Mouse (Mus musculus): ENCODE data around the gene E2f8. TPM values are rescaled to one million over a fixed set of nuclear protein-coding genes. Genes with fewer than 3 reads are reported as not detected.
A peak's percentile ranks its signal among the peaks of the same experiment; 100 is the strongest.

The E2f8 gene
- total RNA-seq, 1 experiment, result 12.1 TPM

- Histone ChIP-seq H3K4me3 (ENCODE audit: insufficient read depth in 1 of 2, low read depth in 1 of 2, low read length in 2 of 2, poor library complexity in 1 of 2, severe bottlenecking in 1 of 2) (no peak overlapping the region), H3K9me3 (ENCODE audit: control insufficient read depth, insufficient read depth, low read depth, low read length) (no peaks in the 10 kb centered on the region), H3K4me1 (ENCODE audit: control insufficient read depth in 2 of 2, insufficient read depth in 2 of 2, low read length in 2 of 2, poor library complexity in 1 of 2) (peaks cover 0 to 4% of the 10 kb centered on the region in 2 experiments; a peak in 1 of 4 replicates), H3K36me3 (ENCODE audit: control insufficient read depth, insufficient read depth, low read length, poor library complexity, severe bottlenecking) (no peaks in the 10 kb centered on the region), H3K27ac (ENCODE audit: insufficient read depth, low read depth, low read length, poor library complexity, severe bottlenecking) (no peak overlapping the region), H3K9ac (ENCODE audit: insufficient read depth, low read depth, low read length, poor library complexity, severe bottlenecking) (no peak overlapping the region)
- no peak for TF ChIP-seq MAFK (IDR thresholded peaks at IDR 0.05; ENCODE audit: insufficient read depth, low read depth, low read length)
- no peak for TF ChIP-seq ZC3H11A (IDR thresholded peaks at IDR 0.05; ENCODE audit: borderline replicate concordance, low read depth, low read length)
- no peak for TF ChIP-seq CHD2 (IDR thresholded peaks at IDR 0.05; ENCODE audit: low read depth, low read length)
- no peak for TF ChIP-seq ZNF384 (IDR thresholded peaks at IDR 0.05; ENCODE audit: low read depth, low read length)
- no peak for TF ChIP-seq HCFC1 (IDR thresholded peaks at IDR 0.05; ENCODE audit: borderline replicate concordance, insufficient read depth, low read length)
- no peak for DNase-seq (ENCODE audit: low read depth, low spot score)
- in situ Hi-C loops (cut with MboI; ENCODE audit: low sequenced_read_pairs in 2 of 2, unreplicated experiment in 2 of 2), result no loop called here
These were observed 42.2 kb upstream of the E2f8 start for GRCm38 (mm10) chr7:48923620-48924019.

GRCm38 (mm10) chr7:48918389-48918788, 37.0 kb upstream of the E2f8 start:
- Histone ChIP-seq H3K36me3 (ENCODE audit: control insufficient read depth, insufficient read depth, low read length, poor library complexity, severe bottlenecking) (no peaks in the 10 kb centered on the region), H3K4me3 (ENCODE audit: insufficient read depth in 1 of 2, low read depth in 1 of 2, low read length in 2 of 2, poor library complexity in 1 of 2, severe bottlenecking in 1 of 2) (no peak overlapping the region), H3K4me1 (ENCODE audit: control insufficient read depth in 2 of 2, insufficient read depth in 2 of 2, low read length in 2 of 2, poor library complexity in 1 of 2) (peaks cover 3 to 13% of the 10 kb centered on the region in 2 experiments; a peak in 1 of 4 replicates), H3K27ac (ENCODE audit: insufficient read depth, low read depth, low read length, poor library complexity, severe bottlenecking) (peak overlapping the region; percentile 10; the same call in 1 of the 2 replicates), H3K9ac (ENCODE audit: insufficient read depth, low read depth, low read length, poor library complexity, severe bottlenecking) (no peak overlapping the region), H3K9me3 (ENCODE audit: control insufficient read depth, insufficient read depth, low read depth, low read length) (no peaks in the 10 kb centered on the region)
- DNase-seq (ENCODE audit: low read depth, low spot score), result no peak
- in situ Hi-C loops (cut with MboI; ENCODE audit: low sequenced_read_pairs in 2 of 2, unreplicated experiment in 2 of 2), result no loop called here
- TF ChIP-seq ZC3H11A (IDR thresholded peaks at IDR 0.05; ENCODE audit: borderline replicate concordance, low read depth, low read length) (no peak), HCFC1 (IDR thresholded peaks at IDR 0.05; ENCODE audit: borderline replicate concordance, insufficient read depth, low read length) (no peak), MAFK (IDR thresholded peaks at IDR 0.05; ENCODE audit: insufficient read depth, low read depth, low read length) (no peak), CHD2 (IDR thresholded peaks at IDR 0.05; ENCODE audit: low read depth, low read length) (no peak), ZNF384 (IDR thresholded peaks at IDR 0.05; ENCODE audit: low read depth, low read length) (no peak)

- H3K9ac ChIP-seq (ENCODE audit: insufficient read depth, low read depth, low read length, poor library complexity, severe bottlenecking), result no peak overlapping the region
- in situ Hi-C loops (cut with MboI; ENCODE audit: low sequenced_read_pairs in 2 of 2, unreplicated experiment in 2 of 2), result no loop called here
- H3K4me1 ChIP-seq (ENCODE audit: control insufficient read depth in 2 of 2, insufficient read depth in 2 of 2, low read length in 2 of 2, poor library complexity in 1 of 2), result peaks cover 3 to 13% of the 10 kb centered on the region in 2 experiments; a peak in 1 of 4 replicates
- TF ChIP-seq ZC3H11A (IDR thresholded peaks at IDR 0.05; ENCODE audit: borderline replicate concordance, low read depth, low read length), result no peak
- TF ChIP-seq HCFC1 (IDR thresholded peaks at IDR 0.05; ENCODE audit: borderline replicate concordance, insufficient read depth, low read length), result no peak
- TF ChIP-seq CHD2 (IDR thresholded peaks at IDR 0.05; ENCODE audit: low read depth, low read length), result no peak
- TF ChIP-seq MAFK (IDR thresholded peaks at IDR 0.05; ENCODE audit: insufficient read depth, low read depth, low read length), result no peak
- no peak for TF ChIP-seq ZNF384 (IDR thresholded peaks at IDR 0.05; ENCODE audit: low read depth, low read length)
- H3K9me3 ChIP-seq (ENCODE audit: control insufficient read depth, insufficient read depth, low read depth, low read length), result no peaks in the 10 kb centered on the region
- H3K27ac ChIP-seq (ENCODE audit: insufficient read depth, low read depth, low read length, poor library complexity, severe bottlenecking), result no peak overlapping the region; the same call in 1 of the 2 replicates
- H3K4me3 ChIP-seq (ENCODE audit: insufficient read depth in 1 of 2, low read depth in 1 of 2, low read length in 2 of 2, poor library complexity in 1 of 2, severe bottlenecking in 1 of 2), result no peak overlapping the region
- DNase-seq (ENCODE audit: low read depth, low spot score), result no peak
- no peaks in the 10 kb centered on the region for H3K36me3 ChIP-seq (ENCODE audit: control insufficient read depth, insufficient read depth, low read length, poor library complexity, severe bottlenecking)
These were observed 36.6 kb upstream of the E2f8 start for GRCm38 (mm10) chr7:48917988-48918387.

- H3K4me1 ChIP-seq (ENCODE audit: control insufficient read depth in 2 of 2, insufficient read depth in 2 of 2, low read length in 2 of 2, poor library complexity in 1 of 2), result peaks cover 3 to 11% of the 10 kb centered on the region in 2 experiments; a peak in 1 of 4 replicates
- TF ChIP-seq CHD2 (IDR thresholded peaks at IDR 0.05; ENCODE audit: low read depth, low read length) (no peak), HCFC1 (IDR thresholded peaks at IDR 0.05; ENCODE audit: borderline replicate concordance, insufficient read depth, low read length) (no peak)
- in situ Hi-C loops (cut with MboI; ENCODE audit: low sequenced_read_pairs in 2 of 2, unreplicated experiment in 2 of 2), result no loop called here
- no peak for DNase-seq (ENCODE audit: low read depth, low spot score)
- H3K27ac ChIP-seq (ENCODE audit: insufficient read depth, low read depth, low read length, poor library complexity, severe bottlenecking), result peak overlapping the region; percentile 61; the same call in 1 of the 2 replicates
- no peaks in the 10 kb centered on the region for H3K36me3 ChIP-seq (ENCODE audit: control insufficient read depth, insufficient read depth, low read length, poor library complexity, severe bottlenecking)
- no peak overlapping the region for H3K4me3 ChIP-seq (ENCODE audit: insufficient read depth in 1 of 2, low read depth in 1 of 2, low read length in 2 of 2, poor library complexity in 1 of 2, severe bottlenecking in 1 of 2)
- no peak overlapping the region for H3K9ac ChIP-seq (ENCODE audit: insufficient read depth, low read depth, low read length, poor library complexity, severe bottlenecking)
- H3K9me3 ChIP-seq (ENCODE audit: control insufficient read depth, insufficient read depth, low read depth, low read length), result no peaks in the 10 kb centered on the region
These were observed 36.1 kb upstream of the E2f8 start for GRCm38 (mm10) chr7:48917463-48917862.
